Comparison of ENCODE assay signal across 7 mouse cellular contexts in the genomic region with DNA sequence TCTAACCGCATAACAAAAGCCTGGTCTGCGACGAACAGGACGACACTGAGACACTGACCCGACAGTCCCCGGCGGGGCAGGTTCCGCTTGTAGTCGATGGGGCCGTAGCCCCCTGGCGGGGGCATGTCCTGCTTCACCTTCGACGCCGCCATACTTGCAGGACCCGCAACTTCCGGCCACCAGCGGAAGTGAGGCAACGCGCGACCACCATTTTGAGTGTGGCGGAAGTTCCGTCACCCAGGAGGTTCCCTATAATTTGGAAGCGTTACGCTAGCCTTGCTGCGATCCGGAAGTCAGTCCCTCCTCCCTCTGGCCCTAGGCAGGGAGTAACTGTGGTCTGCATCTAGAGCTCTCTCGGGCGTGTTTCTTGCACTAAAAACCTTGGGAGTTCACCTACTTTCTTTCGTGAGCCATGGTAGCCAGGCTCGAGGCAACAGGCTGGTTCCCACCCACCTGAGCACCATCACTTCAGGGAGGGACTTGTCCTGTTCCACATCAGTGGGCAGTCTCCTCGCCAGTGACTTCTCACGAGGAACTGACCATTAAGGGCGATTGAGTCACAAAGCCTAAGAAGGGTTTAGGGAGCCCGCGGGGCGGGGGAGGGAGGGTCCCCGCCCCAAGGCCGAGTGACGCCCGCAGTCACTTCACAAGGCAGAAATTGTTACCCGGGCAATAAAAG. TPM values are rescaled to one million over a fixed set of nuclear protein-coding genes. Genes with fewer than 3 reads are reported as not detected.
A peak's percentile ranks its signal among the peaks of the same experiment; 100 is the strongest.
DNase-seq lines count a peak whose midpoint lies in the region; ATAC-seq lines count a peak whose summit lies in the region.

No protein-coding gene starts in this region.

- 2% methylated on average over 41 of the region's 41 CpGs for WGBS in intestine, embryonic 15.5 days
- WGBS in midbrain, embryonic 10.5 days, result 2% methylated on average over 41 of the region's 41 CpGs

- H3K9ac ChIP-seq in intestine, embryonic 15.5 days, result peak overlapping the region; percentile 82

- no peaks in the 10 kb centered on the region for H3K9me3 ChIP-seq in intestine, embryonic 15.5 days
- H3K9me3 ChIP-seq in midbrain, embryonic 10.5 days (replicated peaks), result no peaks in the 10 kb centered on the region

- H3K36me3 ChIP-seq in intestine, embryonic 15.5 days, result 0 out of 2 replicates have a peak, but pooled peaks cover 4% of the 10 kb centered on the region
- H3K36me3 ChIP-seq in midbrain, embryonic 10.5 days, result peaks cover 32% of the 10 kb centered on the region

- DNase-seq in adrenal gland, adult 2 months, result peak; percentile 97
- peak; percentile 97 for DNase-seq in embryo, embryonic 11.5 days (ENCODE audit: low read depth, low spot score)
- DNase-seq in gastrocnemius, postnatal 36 days, result peak; percentile 95 to 99
- peak; percentile 97 to 98 for DNase-seq in left cerebral cortex, postnatal 25 days (ENCODE audit: low spot score in 2 of 2)
- DNase-seq in midbrain, embryonic 10.5 days (ENCODE audit: low spot score), result peak; percentile 99
- peak; percentile 94 for DNase-seq in right cerebral cortex, postnatal 4 days

- H3K4me2 ChIP-seq in intestine, embryonic 15.5 days (replicated peaks), result peak overlapping the region; percentile 96

- H3K27ac ChIP-seq in intestine, embryonic 15.5 days, result peak overlapping the region; percentile 92
- H3K27ac ChIP-seq in midbrain, embryonic 10.5 days (replicated peaks), result peak overlapping the region; percentile 96

- ATAC-seq in intestine, embryonic 15.5 days, result peak; percentile 76

- H3K4me3 ChIP-seq in intestine, embryonic 15.5 days (replicated peaks), result peak overlapping the region; percentile 64
- peak overlapping the region; percentile 78 for H3K4me3 ChIP-seq in midbrain, embryonic 10.5 days

- peaks cover 20% of the 10 kb centered on the region for H3K4me1 ChIP-seq in intestine, embryonic 15.5 days (replicated peaks)
- H3K4me1 ChIP-seq in midbrain, embryonic 10.5 days, result peaks cover 68% of the 10 kb centered on the region

- no peaks in the 10 kb centered on the region for H3K27me3 ChIP-seq in intestine, embryonic 15.5 days (replicated peaks)
- H3K27me3 ChIP-seq in midbrain, embryonic 10.5 days (ENCODE audit: low read depth, poor library complexity, severe bottlenecking), result no peaks in the 10 kb centered on the region

- intact Hi-C loops in gastrocnemius, postnatal 36 days (cut with DNase I), result no loop called here
- intact Hi-C loops in left cerebral cortex, postnatal 25 days (cut with DNase I), result loop anchor here (5.0 kb wide), 1 partner anchor 311 kb away; a partner anchor contains a TSS

RNA-seq across cellular contexts. Expression of a gene that starts 0.4 kb away (rescaled TPM):
- under 1 TPM; 0.35 to 0.66 TPM for total RNA-seq in adrenal gland, adult 2 months (2021)
- 1.3 and 2.0 TPM in 2 replicates for polyA plus RNA-seq in adrenal gland, adult 2 months (2012; rRNA removed)
- not detected for total RNA-seq in gastrocnemius, postnatal 36 days (2021)
- polyA plus RNA-seq in intestine, embryonic 15.5 days (2015; fragmentation: Nextera tagmentation; extraction: Ambion mirVana), result 2.8 and 3.4 TPM in 2 replicates
- under 1 TPM; 0.53 to 0.66 TPM for total RNA-seq in left cerebral cortex, postnatal 25 days (2021)
- polyA plus RNA-seq in midbrain, embryonic 10.5 days (2016; fragmentation: Nextera tagmentation; extraction: Ambion mirVana), result 5.2 and 5.4 TPM in 2 replicates

RNA-seq across cellular contexts. Expression of a gene that starts 0.7 kb away (rescaled TPM):
- 100 to 1,000 TPM; 160 to 215 TPM for total RNA-seq in adrenal gland, adult 2 months (2021)
- 83.3 and 99.4 TPM in 2 replicates for polyA plus RNA-seq in adrenal gland, adult 2 months (2012; rRNA removed)
- total RNA-seq in gastrocnemius, postnatal 36 days (2021), result 100 to 1,000 TPM; 332 to 340 TPM
- 212 and 213 TPM in 2 replicates for polyA plus RNA-seq in intestine, embryonic 15.5 days (2015; fragmentation: Nextera tagmentation; extraction: Ambion mirVana)
- total RNA-seq in left cerebral cortex, postnatal 25 days (2021), result 100 to 1,000 TPM; 153 to 154 TPM
- polyA plus RNA-seq in midbrain, embryonic 10.5 days (2016; fragmentation: Nextera tagmentation; extraction: Ambion mirVana), result 173 and 174 TPM in 2 replicates

RNA-seq across cellular contexts. Expression of a gene that starts 0.9 kb away (rescaled TPM):
- 1 to 10 TPM; 1.9 to 4.2 TPM for total RNA-seq in adrenal gland, adult 2 months (2021)
- polyA plus RNA-seq in adrenal gland, adult 2 months (2012; rRNA removed), result 6.6 and 10.8 TPM in 2 replicates
- 1 to 10 TPM; 5.7 to 9.0 TPM for total RNA-seq in gastrocnemius, postnatal 36 days (2021)
- 3.9 and 4.2 TPM in 2 replicates for polyA plus RNA-seq in intestine, embryonic 15.5 days (2015; fragmentation: Nextera tagmentation; extraction: Ambion mirVana)
- 10 to 100 TPM; 21.6 to 23.7 TPM for total RNA-seq in left cerebral cortex, postnatal 25 days (2021)
- 4.2 and 5.9 TPM in 2 replicates for polyA plus RNA-seq in midbrain, embryonic 10.5 days (2016; fragmentation: Nextera tagmentation; extraction: Ambion mirVana)

RNA-seq across cellular contexts. Expression of a gene that starts 14.1 kb away (rescaled TPM):
- total RNA-seq in adrenal gland, adult 2 months (2021), result under 1 TPM; 0.07 to 0.09 TPM
- polyA plus RNA-seq in adrenal gland, adult 2 months (2012; rRNA removed), result 0.39 and 1.1 TPM in 2 replicates
- 10 to 100 TPM in 1 of 2 experiments, 1 to 10 TPM in 1; 9.3 to 11.0 TPM for total RNA-seq in gastrocnemius, postnatal 36 days (2021)
- 0.48 and 0.65 TPM in 2 replicates for polyA plus RNA-seq in intestine, embryonic 15.5 days (2015; fragmentation: Nextera tagmentation; extraction: Ambion mirVana)
- 1 to 10 TPM in 1 of 2 experiments, under 1 TPM in 1; 0.76 to 1.1 TPM for total RNA-seq in left cerebral cortex, postnatal 25 days (2021)
- polyA plus RNA-seq in midbrain, embryonic 10.5 days (2016; fragmentation: Nextera tagmentation; extraction: Ambion mirVana), result 0.47 TPM in 2 replicates

Comparison
In these comparisons a context has a peak if more than half of its experiments do, and no peak if none do; other contexts are left out.
1. Peak in every context shown above with its lines: DNase-seq, ATAC-seq, H3K4me3 ChIP-seq and H3K27ac ChIP-seq.